Mouse (Mus musculus) ovary, postnatal 10 days (tissue): ENCODE data around the gene Scml4.

ENCODE experiments used
- DNase-seq: peaks from one replicate; pipeline ENCODE4 v3.0.0; 2022; ENCODE audit warnings: low spot score

Gene Scml4

DNA sequence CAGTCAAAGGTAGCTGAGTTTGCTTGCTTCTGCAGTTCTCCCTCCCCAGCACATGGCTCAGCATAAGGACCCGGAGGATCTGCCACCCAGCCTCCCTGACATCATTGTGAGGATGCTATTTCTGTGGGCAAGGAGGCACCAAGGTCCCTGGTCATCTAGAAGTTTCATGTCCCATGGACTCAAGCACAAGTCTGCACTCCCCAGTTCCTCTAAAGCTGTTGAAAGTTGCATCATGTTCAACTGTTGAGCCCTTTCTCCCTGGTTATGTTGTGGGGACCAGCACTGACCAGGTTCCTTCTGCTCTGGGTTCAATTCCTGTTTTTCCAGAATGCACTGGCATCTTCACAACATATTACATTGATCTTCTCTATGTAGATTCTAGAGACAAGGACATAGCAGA lies 42.9 kb downstream of the Scml4 start:
- DNase-seq = no peak

DNA sequence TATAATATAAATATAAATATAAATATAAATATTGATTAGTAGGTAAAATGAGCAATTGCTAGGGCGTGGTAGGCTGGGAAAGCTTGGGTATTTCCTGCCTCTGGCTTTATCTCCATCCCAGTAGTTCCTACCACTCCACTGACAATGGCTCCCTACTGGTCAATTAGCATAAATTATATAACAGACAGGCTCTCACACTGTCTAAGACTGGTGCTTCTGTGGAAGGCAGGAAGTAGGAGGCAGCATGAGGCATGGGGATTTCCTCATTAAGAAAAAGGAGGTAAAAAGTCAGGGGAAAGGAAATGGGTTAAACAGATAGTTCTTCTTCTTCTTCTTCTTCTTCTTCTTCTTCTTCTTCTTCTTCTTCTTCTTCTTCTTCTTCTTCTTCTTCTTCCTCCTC lies 48.4 kb downstream of the Scml4 start:
- DNase-seq = no peak

GRCm38 (mm10) chr10:42910567-42910966 lies 50.4 kb downstream of the Scml4 start:
- no peak for DNase-seq

- DNase-seq = no peak
These were observed 51.9 kb downstream of the Scml4 start for GRCm38 (mm10) chr10:42912056-42912455.

DNA sequence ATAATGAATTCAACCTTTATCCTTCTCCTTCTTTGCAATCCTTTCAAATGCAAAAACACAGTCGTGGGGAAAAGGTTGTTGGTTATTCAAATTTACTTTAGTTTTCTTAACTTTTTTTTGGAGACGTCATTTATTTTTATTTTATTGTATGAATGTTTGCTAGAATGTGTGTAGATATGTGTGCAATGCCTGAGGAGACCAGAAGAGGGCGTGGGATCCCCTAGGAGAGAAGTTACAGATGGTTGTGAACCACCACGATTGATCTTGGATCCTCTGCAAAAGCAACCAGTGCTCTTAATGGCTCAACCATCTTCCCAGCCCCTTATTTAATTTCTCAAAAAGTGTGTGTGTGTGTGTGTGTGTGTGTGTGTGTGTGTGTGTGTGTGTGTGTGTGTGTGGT lies 53.0 kb downstream of the Scml4 start:
- DNase-seq = no peak

DNA sequence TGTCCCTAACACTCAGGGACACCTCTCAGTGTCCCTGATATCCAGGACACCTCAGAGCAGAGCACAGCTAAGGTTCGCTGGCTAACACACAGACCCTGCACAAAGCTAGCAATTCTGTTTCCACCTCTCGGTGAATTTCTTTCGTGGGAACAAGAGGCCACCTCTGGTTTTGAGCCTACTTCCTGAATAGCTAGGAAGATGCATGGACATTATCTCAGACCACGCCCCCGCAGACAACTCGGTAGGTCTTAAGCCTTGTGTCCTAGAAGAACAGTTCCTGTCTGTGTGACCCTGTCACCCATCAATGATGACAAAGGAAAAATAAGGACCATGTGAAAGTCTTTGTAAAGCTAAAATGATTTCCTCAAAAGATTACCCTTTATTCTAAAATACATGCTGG lies 54.0 kb downstream of the Scml4 start:
- DNase-seq = no peak

DNA sequence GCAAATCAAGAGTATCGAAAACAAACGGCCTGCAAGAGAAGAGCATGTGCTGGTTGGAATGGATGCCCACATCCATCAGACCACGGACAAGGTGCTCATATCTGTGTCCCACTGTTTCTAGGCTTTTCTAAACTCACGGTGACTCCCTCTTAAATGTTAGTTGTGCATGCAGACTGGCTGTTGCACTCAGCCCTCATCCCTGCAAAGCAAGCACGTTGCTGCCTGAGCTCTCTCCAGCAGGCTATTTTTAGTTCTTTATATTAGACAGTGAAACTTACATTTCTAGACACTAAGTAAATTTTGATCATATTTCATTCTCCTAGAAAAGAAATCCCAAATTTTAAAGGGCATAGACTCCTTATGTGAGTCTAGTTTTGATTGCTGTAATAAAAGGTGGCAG lies 57.2 kb downstream of the Scml4 start:
- DNase-seq = no peak

- no peak for DNase-seq
These were observed 59.6 kb downstream of the Scml4 start for GRCm38 (mm10) chr10:42919786-42920185.

- DNase-seq = no peak
These were observed 65.1 kb downstream of the Scml4 start for GRCm38 (mm10) chr10:42925103-42925866.

- no peak for DNase-seq
These were observed 70.0 kb downstream of the Scml4 start for GRCm38 (mm10) chr10:42930121-42930650.

DNA sequence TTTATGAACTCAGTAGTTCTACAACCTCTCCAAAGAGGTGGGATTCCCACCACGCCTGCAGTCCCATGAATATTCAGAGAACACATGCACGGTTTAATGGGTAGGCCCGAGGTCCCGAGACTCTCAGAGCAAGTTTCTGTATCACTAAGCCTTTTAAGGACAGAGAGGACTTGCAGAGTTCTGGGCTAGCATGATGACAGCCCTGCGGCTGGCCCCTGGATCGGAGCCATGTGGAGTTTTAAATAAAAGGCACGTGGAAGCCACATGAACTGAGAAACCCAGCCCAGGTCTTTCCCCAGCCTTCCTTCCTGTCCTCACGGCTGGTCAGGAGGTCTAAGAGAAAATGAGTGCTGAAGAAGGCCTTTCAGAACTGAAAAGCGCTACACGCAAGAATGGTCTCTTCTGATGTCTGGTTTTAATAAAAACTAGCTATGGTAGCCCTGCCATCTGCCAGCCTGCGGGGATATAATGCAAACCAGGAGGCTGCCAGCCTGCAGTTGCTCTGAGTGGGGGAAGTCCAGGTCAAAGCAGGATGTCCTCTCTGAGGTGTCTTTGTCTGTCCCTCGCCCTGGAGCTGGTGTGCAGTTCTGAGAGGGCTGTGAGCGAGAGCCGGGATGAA lies 72.8 kb downstream of the Scml4 start:
- no peak for DNase-seq

- DNase-seq = no peak
These were observed 74.5 kb downstream of the Scml4 start for GRCm38 (mm10) chr10:42934672-42935071.

DNA sequence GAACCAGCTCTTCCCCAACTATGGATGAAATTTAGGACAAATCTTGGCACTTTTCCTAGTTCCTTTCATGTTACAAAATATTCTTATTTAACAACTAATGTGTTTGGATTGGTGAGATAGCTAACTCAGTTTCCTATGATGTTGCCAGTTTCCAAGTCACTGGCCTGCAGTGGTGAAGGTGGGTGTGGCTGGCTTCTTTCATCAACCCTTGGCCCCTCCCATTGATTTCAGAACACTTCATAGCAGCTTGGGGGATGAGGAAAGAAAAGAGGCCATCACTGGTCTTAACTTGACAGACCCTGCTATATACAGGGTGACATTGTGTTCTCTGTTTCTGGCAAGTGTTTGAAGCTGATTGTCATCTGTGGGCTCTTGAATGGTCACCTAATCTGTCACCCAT lies 76.0 kb downstream of the Scml4 start:
- DNase-seq = no peak

DNA sequence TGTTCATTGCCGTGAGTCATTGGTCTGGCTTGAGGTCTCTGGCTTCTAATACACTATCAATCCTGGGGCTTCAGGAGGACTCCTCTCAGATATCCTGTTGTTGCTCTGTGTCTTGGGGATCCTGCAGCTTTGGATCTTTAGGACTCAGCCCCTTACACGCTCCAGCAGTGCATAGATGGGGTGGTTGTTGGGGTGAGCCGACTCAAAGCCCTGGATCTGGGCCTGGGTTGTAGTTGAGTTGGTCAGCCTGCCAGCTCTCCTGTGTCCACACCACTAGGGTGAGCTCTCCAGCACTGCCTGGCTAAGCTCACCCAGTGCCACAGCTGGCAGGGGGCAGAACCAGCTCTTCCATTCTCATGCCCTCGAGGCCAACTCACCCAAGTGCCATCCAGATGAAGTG lies 78.2 kb downstream of the Scml4 start:
- no peak for DNase-seq

- no peak for DNase-seq
These were observed 79.5 kb downstream of the Scml4 start for GRCm38 (mm10) chr10:42939691-42940090.

DNA sequence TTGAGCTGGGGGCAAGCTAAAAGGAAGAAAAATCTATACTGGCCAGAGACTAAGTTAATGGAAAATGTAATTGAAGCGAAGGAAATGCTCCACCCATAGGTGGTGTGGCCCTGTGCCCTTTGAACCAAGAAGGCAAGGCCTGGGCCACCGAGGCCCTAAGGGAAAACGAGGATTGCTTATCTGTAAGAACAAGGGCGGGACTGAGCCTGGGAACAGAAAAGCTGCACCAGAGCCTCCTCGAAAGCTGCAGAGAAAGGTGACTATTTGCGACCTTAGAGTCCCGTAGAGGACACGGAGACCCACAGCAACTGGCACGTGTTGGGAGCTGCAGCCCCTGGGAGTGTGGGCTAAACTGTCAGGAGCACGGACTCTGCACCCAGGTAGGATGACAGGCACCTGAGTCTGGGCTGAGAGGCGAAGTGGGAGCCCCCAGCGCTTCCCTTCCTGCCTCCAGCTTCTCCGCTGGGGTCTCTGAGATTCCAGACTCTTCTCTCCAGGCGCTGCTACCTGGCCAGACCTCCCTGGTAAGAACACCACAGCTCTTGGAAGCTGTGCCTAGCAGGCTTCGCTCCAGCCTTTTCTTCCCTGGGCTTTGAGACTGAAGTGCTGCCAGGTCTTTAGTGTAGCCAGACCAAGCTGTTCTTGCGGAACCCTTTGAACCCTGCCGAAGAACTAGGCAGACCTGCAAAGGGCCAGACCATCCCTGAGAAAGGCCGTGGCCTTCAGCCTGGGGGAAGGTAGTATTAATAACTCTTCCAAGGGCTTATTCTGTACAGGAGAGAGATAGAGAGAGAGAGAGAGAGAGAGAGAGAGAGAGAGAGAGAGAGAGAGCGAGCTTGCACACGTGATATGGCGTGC lies 80.3 kb downstream of the Scml4 start:
- no peak for DNase-seq

DNA sequence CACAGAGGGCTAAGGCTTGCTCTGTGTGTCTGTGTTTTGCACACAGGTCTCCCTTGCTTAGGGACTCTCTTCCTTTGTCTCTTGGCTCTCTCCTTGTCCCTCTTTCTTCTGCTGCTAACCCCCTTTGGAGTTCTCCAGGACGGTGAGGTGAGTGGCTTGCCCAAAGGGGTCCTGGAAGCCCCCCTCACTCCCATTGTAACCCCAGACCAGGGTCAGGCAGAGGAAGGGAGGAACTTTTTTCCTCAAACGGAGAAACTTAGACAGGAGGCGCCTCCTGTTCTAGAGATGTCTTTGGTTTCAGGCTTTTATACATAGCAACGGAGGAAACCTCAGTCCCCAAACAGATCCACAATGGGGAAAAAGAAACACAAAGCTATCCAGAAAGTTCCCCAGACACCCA lies 81.1 kb downstream of the Scml4 start:
- DNase-seq = no peak

DNA sequence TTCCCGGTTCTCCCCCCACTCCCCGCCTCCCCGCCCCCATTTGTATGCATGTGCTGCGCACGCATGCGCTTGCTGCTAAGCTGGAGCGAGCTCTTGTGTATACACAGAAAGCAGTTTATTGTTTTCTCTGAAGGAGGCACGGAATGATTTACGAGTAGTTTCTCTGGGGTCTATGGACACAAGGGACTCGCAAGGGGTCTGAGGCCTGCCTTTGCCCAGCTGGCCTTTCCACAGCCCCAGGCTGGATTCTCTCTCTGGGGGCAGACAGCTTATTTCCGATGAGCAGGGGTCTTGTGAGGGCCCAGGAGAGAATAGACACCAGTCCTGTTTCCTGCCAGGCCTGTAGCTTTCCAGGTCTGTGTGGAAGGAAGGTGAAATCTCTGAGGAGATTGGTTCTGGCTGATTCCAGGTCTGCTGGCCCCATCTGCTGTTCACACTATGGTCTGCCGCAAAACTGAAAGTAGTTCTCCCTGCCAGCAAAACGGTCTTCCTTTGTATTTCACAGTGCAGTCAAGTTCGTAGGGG lies 81.6 kb downstream of the Scml4 start:
- no peak for DNase-seq

DNA sequence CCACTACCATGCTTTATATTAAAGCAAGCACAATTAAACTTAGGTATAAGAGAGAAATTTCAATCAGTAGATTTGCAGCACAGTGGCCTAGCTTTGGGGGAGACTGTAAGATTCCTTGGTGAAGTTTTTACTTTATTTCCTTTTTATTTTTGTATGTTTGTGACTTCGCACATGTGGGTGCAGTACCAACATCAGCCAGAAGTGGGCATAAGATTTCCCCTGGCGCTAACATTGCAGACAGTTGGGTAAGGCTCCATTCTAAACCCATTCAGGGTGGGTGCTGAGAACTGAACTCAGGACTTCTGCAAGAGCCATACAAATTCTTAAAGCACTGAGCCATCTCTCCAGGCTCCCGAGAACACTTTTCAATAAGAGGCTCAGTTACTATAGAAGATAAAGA lies 82.1 kb downstream of the Scml4 start:
- no peak for DNase-seq

DNA sequence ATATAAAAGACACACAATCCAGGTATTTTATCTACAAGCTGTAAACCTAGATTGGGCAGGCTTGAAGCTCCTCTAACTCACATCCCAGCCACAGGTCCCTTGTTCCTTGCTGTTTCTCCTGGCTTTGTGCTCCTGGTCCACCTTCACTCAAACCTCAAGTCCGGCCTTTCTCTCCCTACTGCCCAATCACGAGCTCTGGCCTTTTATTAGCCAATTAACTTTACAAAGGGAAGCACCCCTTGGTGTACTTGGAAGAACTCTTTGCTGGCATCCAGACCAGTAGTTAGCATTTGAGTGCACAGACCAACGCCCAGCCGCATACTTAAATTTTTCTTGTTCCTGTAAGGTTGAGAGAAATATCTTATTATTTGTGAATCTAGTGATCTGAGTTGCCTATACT lies 85.1 kb downstream of the Scml4 start:
- DNase-seq = no peak

DNA sequence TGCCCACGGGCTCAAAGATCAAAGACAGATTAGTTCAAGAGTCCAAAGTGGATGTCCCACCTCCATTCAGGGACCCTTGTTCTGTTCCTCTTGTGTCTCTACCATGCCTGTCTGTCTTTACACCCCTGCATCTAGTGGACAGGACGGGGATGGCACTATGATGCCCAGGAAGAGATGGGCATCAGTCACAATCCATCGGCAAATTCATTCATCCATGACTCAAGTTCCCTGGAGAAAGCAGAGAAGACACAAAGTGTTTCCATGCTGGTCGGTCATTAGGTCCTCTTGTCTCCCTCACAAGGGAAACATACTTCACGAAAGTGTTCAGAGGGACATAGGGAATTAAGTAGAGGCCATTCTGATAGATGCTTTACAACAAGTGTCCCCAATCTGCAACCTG lies 87.2 kb downstream of the Scml4 start:
- no peak for DNase-seq

DNA sequence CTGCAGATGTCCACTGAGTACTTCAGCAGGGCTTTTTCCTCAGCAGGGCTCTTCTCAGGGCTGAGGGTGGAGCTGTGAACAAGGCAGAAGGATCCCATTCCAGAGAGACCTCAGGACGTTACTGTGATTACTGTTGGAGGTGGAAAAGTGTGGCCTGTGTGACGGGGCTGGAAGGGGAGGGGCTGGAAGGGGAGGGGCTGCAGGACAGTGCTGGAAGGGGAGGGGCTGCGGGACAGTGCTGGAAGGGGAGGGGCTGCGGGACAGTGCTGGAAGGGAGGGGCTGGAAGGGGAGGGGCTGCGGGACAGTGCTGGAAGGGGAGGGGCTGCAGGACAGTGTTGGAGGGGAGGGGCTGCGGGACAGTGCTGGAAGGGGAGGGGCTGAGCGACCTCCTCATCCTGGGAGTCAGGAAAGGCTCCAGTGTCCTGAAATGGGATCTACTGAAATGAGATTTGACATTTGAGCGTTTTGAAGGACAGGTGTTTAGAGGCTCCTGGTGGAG lies 90.1 kb downstream of the Scml4 start:
- no peak for DNase-seq
